Mouse (Mus musculus) CH12.LX (cell line): Measurements from ENCODE around the gene Slc26a6. TPM values are rescaled to one million over a fixed set of nuclear protein-coding genes. Genes with fewer than 3 reads are reported as not detected.

Experiments
- DNase-seq: peaks from one replicate; pipeline ENCODE4 v3.0.0-alpha.2; 2013; ENCODE audit errors: extremely low read depth
- H3K27ac ChIP-seq: 2 replicates; pipeline ENCODE4 v1.5.1; 2012; ENCODE audit warnings: low read depth, mild to moderate bottlenecking, control low read depth, moderate library complexity; ENCODE audit not compliant: insufficient read depth
- H3K27me3 ChIP-seq: replicated peaks from 2 replicates; pipeline ENCODE3; 2012; ENCODE audit warnings: inconsistent platforms
- H3K36me3 ChIP-seq, 2 experiments: replicated peaks in 1 of 2; 2 replicates each; pipeline versions ENCODE3 to v1.6.1; 2012; ENCODE audit warnings: inconsistent platforms in 1 of 2, low read length in 1 of 2, mild to moderate bottlenecking in 1 of 2, mixed read lengths in 1 of 2, moderate library complexity in 1 of 2; ENCODE audit not compliant: control insufficient read depth in 1 of 2, insufficient read depth in 1 of 2
- H3K4me1 ChIP-seq, 2 experiments: 2 replicates each; pipeline ENCODE4 v1.6.1; 2012; ENCODE audit warnings: inconsistent platforms in 1 of 2, moderate library complexity in 1 of 2; ENCODE audit not compliant: insufficient read depth in 2 of 2, control insufficient read depth in 1 of 2
- H3K4me2 ChIP-seq: 2 replicates; pipeline ENCODE4 v1.6.1; 2012; ENCODE audit warnings: low read depth, mild to moderate bottlenecking, control low read depth; ENCODE audit not compliant: poor library complexity, insufficient read depth, severe bottlenecking
- H3K4me3 ChIP-seq, 3 experiments: fragments of 150-350 bp in 1 of 3; sonication (generic) in 1 of 3; replicated peaks in 1 of 3; 2 replicates each; pipeline versions ENCODE3 to v1.5.1; 2011 to 2012; ENCODE audit warnings: low read depth in 2 of 3, low read length in 2 of 3, mild to moderate bottlenecking in 2 of 3, moderate library complexity in 2 of 3, control low read depth in 1 of 3, improper control_type of control experiment in 1 of 3, inconsistent platforms in 1 of 3, mixed read lengths in 1 of 3; ENCODE audit not compliant: poor library complexity in 1 of 3
- H3K79me2 ChIP-seq: replicated peaks from 2 replicates; pipeline ENCODE4 v1.6.1; 2012; ENCODE audit warnings: mild to moderate bottlenecking, moderate library complexity; ENCODE audit not compliant: control insufficient read depth, poor library complexity, insufficient read depth, severe bottlenecking; ENCODE audit errors: extremely low read depth
- H3K9ac ChIP-seq: 2 replicates; pipeline ENCODE4 v1.6.1; 2012; ENCODE audit warnings: low read depth, mild to moderate bottlenecking, control low read depth, moderate library complexity; ENCODE audit not compliant: insufficient read depth
- H3K9me3 ChIP-seq: replicated peaks from 2 replicates; pipeline ENCODE3; 2012; ENCODE audit warnings: low read length, inconsistent platforms, mixed read lengths
- BHLHE40 ChIP-seq: IDR thresholded peaks from 2 replicates; pipeline ENCODE4 v1.6.1; 2011; ENCODE audit warnings: mild to moderate bottlenecking, low read depth, low read length, improper control_type of control experiment
- CHD1 ChIP-seq: IDR thresholded peaks from 2 replicates; pipeline ENCODE4 v1.6.1; 2012; ENCODE audit warnings: low read depth, low read length, improper control_type of control experiment, inconsistent platforms
- E2F4 ChIP-seq: IDR thresholded peaks from 2 replicates; pipeline ENCODE4 v1.6.1; 2011; ENCODE audit warnings: low read depth, low read length, improper control_type of control experiment; ENCODE audit not compliant: insufficient replicate concordance
- EP300 ChIP-seq: IDR thresholded peaks from 2 replicates; pipeline ENCODE4 v1.6.1; 2011; ENCODE audit warnings: low read length, improper control_type of control experiment
- GABPA ChIP-seq: IDR thresholded peaks from 2 replicates; pipeline ENCODE4 v1.6.1; 2012; ENCODE audit warnings: low read depth, low read length, improper control_type of control experiment, inconsistent platforms; ENCODE audit not compliant: insufficient replicate concordance
- HCFC1 ChIP-seq: IDR thresholded peaks from 2 replicates; pipeline ENCODE4 v1.6.1; 2012; ENCODE audit warnings: low read depth, mild to moderate bottlenecking, inconsistent platforms, low read length, improper control_type of control experiment
- JUND ChIP-seq: conservative IDR thresholded peaks from 2 replicates; pipeline ENCODE4 v1.6.1; 2011; ENCODE audit warnings: low read depth, low read length, improper control_type of control experiment
- MAFK ChIP-seq: IDR thresholded peaks from 2 replicates; pipeline ENCODE4 v1.6.1; 2011; ENCODE audit warnings: low read length, improper control_type of control experiment; ENCODE audit not compliant: insufficient replicate concordance
- MAX ChIP-seq: IDR thresholded peaks from 2 replicates; pipeline ENCODE4 v1.6.1; 2011; ENCODE audit warnings: low read length, improper control_type of control experiment
- MXI1 ChIP-seq: IDR thresholded peaks from 2 replicates; pipeline ENCODE4 v1.6.1; 2011; ENCODE audit warnings: mild to moderate bottlenecking, low read depth, low read length, improper control_type of control experiment
- MYC ChIP-seq: IDR thresholded peaks from 2 replicates; pipeline ENCODE4 v1.6.1; 2011; ENCODE audit warnings: low read depth, mild to moderate bottlenecking, improper control_type of control experiment, low read length
- NELFE ChIP-seq: IDR thresholded peaks from 2 replicates; pipeline ENCODE4 v1.6.1; 2011; ENCODE audit warnings: low read depth, low read length, improper control_type of control experiment
- NRF1 ChIP-seq: IDR thresholded peaks from 2 replicates; pipeline ENCODE4 v1.6.1; 2014; ENCODE audit warnings: low read depth, mild to moderate bottlenecking, inconsistent platforms, low read length, improper control_type of control experiment, moderate library complexity
- POLR2AphosphoS2 ChIP-seq: IDR thresholded peaks from 2 replicates; pipeline ENCODE4 v1.6.1; 2011; ENCODE audit warnings: low read depth, low read length, improper control_type of control experiment
- RAD21 ChIP-seq: IDR thresholded peaks from 2 replicates; pipeline ENCODE4 v1.6.1; 2011; ENCODE audit warnings: low read depth, mild to moderate bottlenecking, low read length, improper control_type of control experiment, moderate library complexity
- RCOR1 ChIP-seq: conservative IDR thresholded peaks from 2 replicates; pipeline ENCODE4 v1.6.1; 2012; ENCODE audit warnings: low read depth, mild to moderate bottlenecking, inconsistent platforms, low read length, improper control_type of control experiment
- SMC3 ChIP-seq: IDR thresholded peaks from 2 replicates; pipeline ENCODE4 v1.6.1; 2011; ENCODE audit warnings: low read depth, low read length, improper control_type of control experiment
- TBP ChIP-seq: conservative IDR thresholded peaks from 2 replicates; pipeline ENCODE4 v1.6.1; 2011; ENCODE audit warnings: low read depth, low read length, improper control_type of control experiment
- ZC3H11A ChIP-seq: IDR thresholded peaks from 2 replicates; pipeline ENCODE4 v1.6.1; 2012; ENCODE audit warnings: low read depth, mild to moderate bottlenecking, inconsistent platforms, low read length, improper control_type of control experiment
- dilution Hi-C: fragments of 300-500 bp; cut with MboI; formaldehyde crosslinking; loops from 2 replicates; pipeline ENCODE4 v1.14.3; 2020; ENCODE audit warnings: low sequenced_read_pairs; ENCODE audit not compliant: extremely low pct_unique_long_range_greater_than_20kb, extremely low pct_ligation_motif_present
- in situ Hi-C: fragments of 300-500 bp; cut with MboI; formaldehyde crosslinking; loops from 3 replicates; pipeline ENCODE4 v1.14.3; 2019; ENCODE audit warnings: low sequenced_read_pairs, low pct_ligation_motif_present, low pct_unique_long_range_greater_than_20kb, mixed read lengths
- polyA plus RNA-seq: library from polyadenylated mRNA; unstranded; fragments of >175 nt; gene quantifications from 2 replicates; pipeline ENCODE4 v1.2.1, GENCODE M21; 2012; ENCODE audit warnings: low read depth; ENCODE audit not compliant: insufficient read length
- total RNA-seq, 2 experiments: library from RNA; depleted of rRNA; stranded (reverse); fragments of 300-350 nt in 1 of 2; fragments of >200 nt in 1 of 2; gene quantifications; 2 replicates each; pipeline ENCODE4 v1.2.3; 2012 to 2014

Slc26a6 gene
- total and polyA plus RNA-seq, 3 experiments, result 5.0 to 10.0 (median 5.0) TPM

DNA sequence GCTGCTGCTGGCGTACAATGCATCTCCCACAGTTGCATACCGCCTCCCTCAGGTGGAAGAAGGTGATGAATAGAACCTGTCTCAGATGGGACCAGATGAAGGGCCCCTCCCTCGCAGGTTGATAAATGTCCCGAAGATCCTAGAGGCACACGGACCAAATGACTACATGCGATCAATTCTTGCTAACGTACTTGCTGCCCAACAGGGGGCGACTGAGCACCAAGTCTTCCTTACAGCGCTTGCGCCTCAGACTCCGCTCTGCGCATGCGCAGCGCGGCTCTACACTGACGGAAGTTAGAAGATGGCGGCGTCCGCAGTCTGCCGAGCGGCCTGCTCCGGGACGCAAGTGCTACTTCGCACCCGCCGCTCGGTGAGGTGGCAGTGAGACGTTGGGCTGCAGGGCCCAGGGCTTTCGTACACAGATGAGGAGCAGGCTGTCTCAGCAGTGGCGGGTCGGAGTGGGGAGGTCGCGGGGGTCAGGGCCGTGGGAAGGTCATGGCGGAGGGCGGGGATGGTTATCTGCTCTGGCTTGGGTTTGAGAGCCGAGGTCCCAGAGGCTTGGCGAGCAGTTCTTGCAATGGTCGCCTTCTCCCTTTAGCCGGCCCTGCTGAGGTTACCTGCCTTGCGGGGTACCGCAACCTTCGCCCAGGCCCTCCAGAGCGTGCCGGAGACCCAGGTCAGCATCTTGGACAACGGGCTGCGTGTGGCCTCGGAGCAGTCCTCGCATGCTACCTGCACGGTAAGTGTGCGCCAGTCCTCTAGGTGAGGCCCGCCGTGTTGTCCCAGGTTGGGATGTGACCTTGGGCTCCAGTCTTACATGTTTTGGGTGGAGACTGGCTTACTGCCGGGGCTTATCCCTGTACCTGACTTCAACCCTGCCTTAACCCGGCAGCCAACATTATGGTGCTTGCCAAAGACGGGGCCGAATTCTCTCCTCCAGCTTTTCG, 83.6 kb downstream of the Slc26a6 start, which contains the start of gene Uqcrc1 (continued):
- peak; percentile 85; the same call in 1 of the 2 replicates for TF ChIP-seq TBP

DNA sequence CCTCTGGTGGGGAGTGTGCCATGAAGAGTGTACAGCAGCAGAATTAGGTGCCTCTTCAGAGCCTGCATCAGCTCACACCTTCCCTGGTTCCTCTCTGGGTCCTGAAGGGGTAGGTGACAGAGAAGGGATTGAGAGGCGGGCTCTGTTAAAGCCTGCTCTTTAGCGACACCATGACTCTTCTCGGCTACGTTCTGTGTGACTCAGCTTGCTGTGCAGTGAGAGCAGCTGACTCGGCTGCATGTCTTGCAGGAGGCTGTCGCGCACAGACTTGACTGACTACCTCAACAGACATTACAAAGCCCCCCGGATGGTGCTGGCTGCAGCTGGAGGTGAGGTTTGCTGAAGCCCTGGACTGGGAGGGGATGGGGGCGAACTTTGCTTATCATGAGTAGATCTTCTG, 92.0 kb downstream of the Slc26a6 start:
- H3K27ac ChIP-seq, result no peak overlapping the region
- peaks cover 85 to 92% of the 10 kb centered on the region in 2 experiments for H3K36me3 ChIP-seq

GRCm38 (mm10) chr9:108945608-108946007, 92.5 kb downstream of the Slc26a6 start:
- Histone ChIP-seq H3K9me3 (no peaks in the 10 kb centered on the region), H3K27ac (no peak overlapping the region), H3K9ac (no peak overlapping the region), H3K4me2 (no peak overlapping the region), H3K27me3 (no peaks in the 10 kb centered on the region), H3K4me1 (no peaks in the 10 kb centered on the region), H3K36me3 (peaks cover 87 to 93% of the 10 kb centered on the region in 2 experiments), H3K4me3 (no peak overlapping the region), H3K79me2 (no peaks in the 10 kb centered on the region; the same call in 1 of the 2 replicates)
- DNase-seq, result no peak
- in situ Hi-C loops, result no loop called here
- no peak for TF ChIP-seq MXI1
- no peak for TF ChIP-seq HCFC1
- TF ChIP-seq CHD1, result no peak
- TF ChIP-seq POLR2AphosphoS2, result no peak
- TF ChIP-seq NRF1, result no peak
- TF ChIP-seq RCOR1, result no peak
- no peak for TF ChIP-seq GABPA
- no peak for TF ChIP-seq MAFK
- no peak for TF ChIP-seq NELFE
- dilution Hi-C loops, result no loop called here

More for the DNA sequence above, 92.0 kb downstream of the Slc26a6 start:
- H3K4me3 ChIP-seq, result no peak overlapping the region
- no peaks in the 10 kb centered on the region for H3K9me3 ChIP-seq
- no peak overlapping the region for H3K4me2 ChIP-seq
- dilution Hi-C loops, result no loop called here
- in situ Hi-C loops, result no loop called here
- TF ChIP-seq TBP (no peak), NELFE (no peak), RAD21 (no peak), E2F4 (no peak), ZC3H11A (no peak), JUND (no peak), MAX (no peak), MYC (no peak), EP300 (no peak), NRF1 (no peak), SMC3 (no peak), MXI1 (no peak), RCOR1 (no peak), MAFK (no peak), BHLHE40 (no peak)
- DNase-seq, result no peak
- H3K9ac ChIP-seq, result no peak overlapping the region
- no peaks in the 10 kb centered on the region for H3K4me1 ChIP-seq
- no peaks in the 10 kb centered on the region; the same call in 1 of the 2 replicates for H3K79me2 ChIP-seq
- H3K27me3 ChIP-seq, result no peaks in the 10 kb centered on the region
